Mouse (Mus musculus) E14TG2a.4 (cell line): ENCODE measurements around the gene Gm19426.
A peak's percentile ranks its signal among the peaks of the same experiment; 100 is the strongest.

Source experiments
- H3K27me3 ChIP-seq: 2 replicates; pipeline ENCODE4 v1.6.1; 2014; ENCODE audit warnings: low read length, control low read depth; ENCODE audit not compliant: insufficient read depth
- H3K36me3 ChIP-seq: 2 replicates; pipeline ENCODE4 v1.6.1; 2014; ENCODE audit warnings: low read length, control low read depth; ENCODE audit not compliant: insufficient read depth
- H3K4me1 ChIP-seq: replicated peaks from 2 replicates; pipeline ENCODE4 v1.6.1; 2014; ENCODE audit warnings: low read depth, low read length, control low read depth
- H3K4me3 ChIP-seq: replicated peaks from 2 replicates; pipeline ENCODE4 v1.5.1; 2014; ENCODE audit warnings: mild to moderate bottlenecking, low read length
- H3K9me3 ChIP-seq: 2 replicates; pipeline ENCODE4 v1.6.1; 2014; ENCODE audit warnings: low read length, control low read depth
- CTCF ChIP-seq: conservative IDR thresholded peaks from 2 replicates; pipeline ENCODE4 v1.5.1; 2014; ENCODE audit warnings: low read length
- NANOG ChIP-seq: IDR thresholded peaks from 2 replicates; pipeline ENCODE4 v1.6.1; 2014; ENCODE audit warnings: borderline replicate concordance, low read length, mixed read lengths
- POU5F1 ChIP-seq: IDR thresholded peaks from 2 replicates; pipeline ENCODE4 v1.6.1; 2014; ENCODE audit warnings: low read length, borderline replicate concordance

The Gm19426 gene

GRCm38 (mm10) chr2:84725770-84726169 is 17.7 kb downstream of the Gm19426 start:
- peaks cover 47% of the 10 kb centered on the region for H3K36me3 ChIP-seq
- peak overlapping the region; percentile 90 for H3K4me3 ChIP-seq
- peaks cover 40% of the 10 kb centered on the region for H3K4me1 ChIP-seq
- TF ChIP-seq CTCF (no peak), NANOG (no peak)
- peaks cover 8% of the 10 kb centered on the region for H3K27me3 ChIP-seq
- H3K9me3 ChIP-seq, result no peaks in the 10 kb centered on the region

- Histone ChIP-seq H3K9me3 (no peaks in the 10 kb centered on the region), H3K4me3 (no peak overlapping the region), H3K27me3 (no peaks in the 10 kb centered on the region), H3K36me3 (peaks cover 47% of the 10 kb centered on the region), H3K4me1 (peaks cover 40% of the 10 kb centered on the region)
- TF ChIP-seq CTCF (no peak), POU5F1 (no peak), NANOG (no peak)
Observed at GRCm38 (mm10) chr2:84723856-84724255, 19.6 kb downstream of the Gm19426 start.

- Histone ChIP-seq H3K4me1 (peaks cover 39% of the 10 kb centered on the region), H3K4me3 (no peak overlapping the region), H3K9me3 (no peaks in the 10 kb centered on the region), H3K27me3 (no peaks in the 10 kb centered on the region), H3K36me3 (peaks cover 47% of the 10 kb centered on the region)
- TF ChIP-seq CTCF (no peak), POU5F1 (no peak), NANOG (no peak)
Observed at GRCm38 (mm10) chr2:84721182-84721581, 22.3 kb downstream of the Gm19426 start.

DNA sequence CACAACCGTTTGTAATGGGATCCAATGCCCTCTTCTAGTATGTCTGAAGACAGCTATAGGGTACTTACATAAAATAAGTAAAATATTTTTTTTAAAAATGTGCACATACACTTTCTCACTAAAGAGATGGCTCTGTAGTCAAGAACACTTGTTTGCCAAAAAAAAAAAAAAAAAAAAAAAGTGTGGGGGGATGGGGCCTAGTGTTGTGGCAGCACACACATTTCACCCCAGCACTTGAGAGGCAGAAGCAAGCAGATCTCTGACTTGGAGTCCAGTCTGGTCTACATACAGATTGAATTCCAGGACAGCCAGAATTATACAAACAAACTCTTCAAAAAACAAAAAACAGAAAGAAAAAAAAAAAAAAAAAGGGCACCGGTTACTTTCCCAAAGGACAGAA is 22.7 kb downstream of the Gm19426 start:
- Histone ChIP-seq H3K9me3 (no peaks in the 10 kb centered on the region), H3K27me3 (no peaks in the 10 kb centered on the region), H3K4me3 (no peak overlapping the region), H3K36me3 (peaks cover 43% of the 10 kb centered on the region), H3K4me1 (peaks cover 35% of the 10 kb centered on the region)
- TF ChIP-seq POU5F1, result no peak
- no peak for TF ChIP-seq CTCF
- TF ChIP-seq NANOG, result no peak

DNA sequence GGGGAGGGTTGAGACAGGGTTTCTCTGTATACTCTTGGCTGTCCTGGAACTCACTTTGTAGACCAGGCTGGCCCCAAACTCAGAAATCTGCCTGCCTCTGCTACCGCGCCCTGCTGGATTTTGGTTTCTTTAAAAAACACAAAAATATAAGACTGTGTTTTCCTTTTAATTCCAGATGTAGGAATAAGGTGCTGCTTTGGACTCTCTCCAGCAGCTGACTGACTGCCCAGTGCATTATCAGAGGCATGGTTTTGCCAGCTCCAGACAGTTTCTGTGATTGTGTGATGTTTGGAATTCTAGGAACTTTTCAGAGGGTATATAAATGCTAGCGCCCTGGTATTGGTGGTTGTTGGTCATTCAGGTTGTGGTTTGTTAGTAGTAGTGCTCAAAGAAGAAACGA is 26.1 kb downstream of the Gm19426 start:
- Histone ChIP-seq H3K4me1 (peaks cover 26% of the 10 kb centered on the region), H3K36me3 (peaks cover 12% of the 10 kb centered on the region), H3K4me3 (no peak overlapping the region), H3K27me3 (no peaks in the 10 kb centered on the region), H3K9me3 (no peaks in the 10 kb centered on the region)
- TF ChIP-seq NANOG (no peak), CTCF (no peak), POU5F1 (no peak)

GRCm38 (mm10) chr2:84716423-84717355 is 26.8 kb downstream of the Gm19426 start:
- Histone ChIP-seq H3K4me1 (peaks cover 30% of the 10 kb centered on the region), H3K9me3 (no peaks in the 10 kb centered on the region), H3K36me3 (peaks cover 9% of the 10 kb centered on the region), H3K27me3 (no peaks in the 10 kb centered on the region), H3K4me3 (peak overlapping the region; percentile 99)
- TF ChIP-seq CTCF, result no peak
- no peak for TF ChIP-seq NANOG
- no peak for TF ChIP-seq POU5F1

DNA sequence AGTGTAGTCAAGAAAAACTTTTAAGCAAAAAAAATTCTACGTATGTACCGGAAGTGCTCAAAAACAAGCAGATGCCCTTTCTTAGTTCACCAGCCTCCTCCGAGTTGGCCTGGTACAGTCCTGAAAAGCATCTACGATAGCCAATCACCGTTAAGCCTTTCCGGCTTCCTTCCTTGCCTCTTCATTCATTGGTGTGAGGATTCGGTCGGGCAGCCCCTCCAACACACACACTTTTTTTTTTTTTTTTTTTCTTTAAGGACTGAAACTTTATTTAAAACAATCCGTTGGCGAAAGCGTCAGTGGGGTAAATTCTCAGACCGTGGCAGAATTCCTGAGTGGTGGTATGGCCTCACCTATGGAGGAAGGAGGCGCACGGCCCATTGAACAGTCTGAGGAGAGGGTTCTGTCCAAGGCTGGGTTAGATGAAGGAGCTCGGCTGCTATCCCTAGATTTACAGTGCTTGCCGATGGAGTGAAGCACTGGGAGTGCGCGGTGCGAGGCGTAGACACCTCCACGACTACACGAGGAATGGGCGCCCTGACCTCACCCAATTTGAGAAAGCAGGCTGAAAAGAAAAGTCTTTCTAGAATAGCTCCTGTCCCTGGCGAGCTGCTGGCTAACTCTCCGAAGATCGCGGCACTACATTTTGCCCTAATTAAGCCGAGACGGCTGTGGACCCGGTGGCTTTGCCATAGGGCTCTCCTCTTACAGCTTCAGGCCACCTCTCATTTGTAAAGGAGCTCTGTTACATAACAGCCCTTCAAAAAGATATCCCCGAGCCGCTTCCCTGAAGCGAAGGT is 27.7 kb downstream of the Gm19426 start:
- H3K27me3 ChIP-seq, result no peaks in the 10 kb centered on the region
- no peak for TF ChIP-seq POU5F1
- no peak for TF ChIP-seq CTCF
- no peak for TF ChIP-seq NANOG
- H3K9me3 ChIP-seq, result no peaks in the 10 kb centered on the region
- H3K4me1 ChIP-seq, result peaks cover 33% of the 10 kb centered on the region
- peak overlapping the region; percentile 99 for H3K4me3 ChIP-seq
- H3K36me3 ChIP-seq, result peaks cover 10% of the 10 kb centered on the region

GRCm38 (mm10) chr2:84714811-84715561 is 28.5 kb downstream of the Gm19426 start, which contains the start of gene Zdhhc5:
TSS of gene Zdhhc5 (minus strand) at chr2:84715180.
- TF ChIP-seq POU5F1 (no peak), NANOG (no peak), CTCF (no peak)
- H3K27me3 ChIP-seq, result no peaks in the 10 kb centered on the region

More at GRCm38 (mm10) chr2:84714811-84715561, 28.5 kb downstream of the Gm19426 start, which contains the start of gene Zdhhc5:
- Histone ChIP-seq H3K9me3 (no peaks in the 10 kb centered on the region), H3K4me1 (peaks cover 40% of the 10 kb centered on the region), H3K36me3 (peaks cover 18% of the 10 kb centered on the region), H3K4me3 (peak within 1 kb of the TSS; percentile 99)
